Mouse (Mus musculus): ENCODE measurements around the gene Yrdc.

Gene Yrdc

GRCm38 (mm10) chr4:124850933-124851658, 617 bp downstream of the Yrdc start, which contains the start of gene 1110065P20Rik:
TSS of gene 1110065P20Rik (minus strand) at chr4:124851196.
- peak; percentile 68 to 70 for DNase-seq (ENCODE audit: low spot score in 2 of 2)

DNA sequence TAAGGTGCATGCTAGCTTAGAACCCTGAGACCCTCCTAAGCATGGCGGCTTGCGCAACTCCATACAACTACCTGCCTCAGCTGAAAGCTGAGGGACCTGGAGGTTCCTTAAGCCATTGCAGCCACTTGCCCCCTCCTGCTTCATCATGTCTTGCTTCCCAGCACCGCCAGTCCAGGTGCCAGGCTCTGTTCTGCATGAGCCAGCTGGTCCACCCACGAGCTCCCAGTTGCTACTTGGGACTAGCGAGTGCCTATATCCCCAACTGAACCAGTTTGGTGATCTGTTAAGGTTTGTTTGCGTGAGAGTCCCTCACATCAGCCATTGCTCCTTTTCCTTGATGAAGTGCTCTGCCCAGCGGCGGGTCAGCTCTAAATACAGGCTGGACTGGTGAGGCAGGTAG, 5.8 kb downstream of the Yrdc start:
- no peak for DNase-seq (ENCODE audit: low spot score in 2 of 2)

DNA sequence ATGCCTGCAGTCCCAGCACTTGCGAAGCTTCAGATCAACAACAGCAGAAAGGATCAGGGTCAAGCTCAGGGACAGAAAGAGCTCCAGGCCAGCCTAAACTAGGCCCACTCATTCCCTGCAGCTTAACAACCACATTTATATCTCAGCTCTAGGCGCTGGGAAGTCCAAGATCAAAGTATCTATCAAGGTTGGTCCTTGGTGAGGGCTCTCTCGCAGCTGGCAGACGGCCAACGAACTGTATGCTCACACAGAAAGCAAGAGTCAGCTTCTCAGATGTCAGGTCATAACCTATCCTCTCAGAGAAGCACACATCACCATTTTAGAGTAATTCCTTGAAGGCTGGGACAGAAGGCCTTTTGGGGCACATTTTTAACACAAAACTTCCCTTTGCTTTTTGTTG, 7.9 kb downstream of the Yrdc start:
- DNase-seq (ENCODE audit: low spot score in 2 of 2), result no peak

DNA sequence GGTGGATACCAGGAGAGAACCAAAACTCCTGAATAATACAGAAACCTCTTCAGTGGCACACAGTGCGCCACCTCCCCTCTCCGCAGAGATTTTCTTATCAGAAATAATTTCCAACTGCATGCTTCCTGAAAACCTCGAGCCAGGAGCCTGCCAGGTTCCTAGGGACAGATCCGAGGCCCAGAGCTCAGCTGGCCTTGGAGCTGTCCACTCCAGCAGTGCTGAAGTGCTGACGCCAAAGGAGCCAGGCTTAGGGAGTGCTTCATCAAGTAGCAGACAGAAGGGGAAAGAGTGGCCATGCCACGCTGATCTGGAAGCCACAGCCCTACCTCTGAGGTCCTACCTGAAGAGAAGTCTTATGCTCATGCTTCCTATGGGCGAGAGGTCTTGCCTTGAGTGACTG, 10.0 kb downstream of the Yrdc start:
- DNase-seq (ENCODE audit: low spot score in 2 of 2), result peak in 1 of 2 experiments; percentile 31

GRCm38 (mm10) chr4:124861283-124862188, 11.1 kb downstream of the Yrdc start, which contains the start of gene Maneal:
TSS of gene Maneal (minus strand) at chr4:124862171.
- no peak for DNase-seq (ENCODE audit: low spot score in 2 of 2)

- no peak for DNase-seq (ENCODE audit: low spot score in 2 of 2)
Measured at GRCm38 (mm10) chr4:124872719-124873118, 22.2 kb downstream of the Yrdc start.

DNA sequence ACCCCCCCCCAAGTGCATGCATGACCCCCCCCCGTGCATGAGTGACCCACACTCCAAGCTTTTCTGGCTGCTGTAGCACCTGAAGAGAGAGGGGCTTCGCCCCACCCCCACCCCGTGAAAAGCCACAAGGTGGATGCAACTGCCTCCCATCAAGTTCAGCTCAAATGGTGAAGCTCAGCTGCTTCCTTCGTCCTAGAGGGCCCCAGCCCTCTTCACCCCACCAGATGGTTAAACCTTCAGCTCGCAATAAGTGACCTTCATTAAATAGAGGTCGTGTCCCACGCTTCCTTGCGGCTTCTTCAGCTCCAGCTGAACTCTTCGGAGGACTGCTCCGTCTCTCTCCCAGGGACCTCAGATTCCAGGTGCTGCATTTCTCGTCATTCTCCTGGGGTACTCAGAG, 30.1 kb downstream of the Yrdc start, which contains the start of gene Epha10:
TSS of gene Epha10 (plus strand) at position 301 of the 400 bp plus-strand sequence.
- DNase-seq (ENCODE audit: low spot score in 2 of 2), result no peak

GRCm38 (mm10) chr4:124881341-124881908, 30.9 kb downstream of the Yrdc start:
- no peak for DNase-seq (ENCODE audit: low spot score in 2 of 2)

GRCm38 (mm10) chr4:124882151-124882729, 31.8 kb downstream of the Yrdc start:
- no peak for DNase-seq (ENCODE audit: low spot score in 2 of 2)

- no peak for DNase-seq (ENCODE audit: low spot score in 2 of 2)
Measured at GRCm38 (mm10) chr4:124888702-124889101, 38.2 kb downstream of the Yrdc start.

DNA sequence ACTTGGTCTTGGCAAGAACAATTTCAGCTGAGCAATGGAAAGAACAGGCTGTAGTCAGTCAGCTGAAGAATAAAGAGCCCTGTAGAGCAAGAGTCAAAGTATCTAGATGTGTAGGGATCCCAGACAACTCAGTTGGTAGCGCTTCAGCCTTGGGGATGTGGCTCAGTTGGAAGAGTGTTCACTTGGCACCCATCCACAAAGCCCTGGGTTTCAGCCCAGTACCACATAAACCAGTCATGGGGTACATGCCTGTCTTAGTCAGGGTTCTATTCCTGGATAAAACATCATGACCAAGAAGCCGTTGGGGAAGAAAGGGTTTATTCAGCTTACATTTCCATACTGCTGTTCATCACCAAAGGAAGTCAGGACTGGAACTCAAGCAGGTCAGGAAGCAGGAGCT, 39.5 kb downstream of the Yrdc start:
- DNase-seq (ENCODE audit: low spot score in 2 of 2), result no peak

GRCm38 (mm10) chr4:124890831-124891230, 40.4 kb downstream of the Yrdc start:
- no peak for DNase-seq (ENCODE audit: low spot score in 2 of 2)

- DNase-seq (ENCODE audit: low spot score in 2 of 2), result no peak
Measured at GRCm38 (mm10) chr4:124893769-124894168, 43.3 kb downstream of the Yrdc start.

GRCm38 (mm10) chr4:124894508-124895428, 44.3 kb downstream of the Yrdc start:
- no peak for DNase-seq (ENCODE audit: low spot score in 2 of 2)

DNA sequence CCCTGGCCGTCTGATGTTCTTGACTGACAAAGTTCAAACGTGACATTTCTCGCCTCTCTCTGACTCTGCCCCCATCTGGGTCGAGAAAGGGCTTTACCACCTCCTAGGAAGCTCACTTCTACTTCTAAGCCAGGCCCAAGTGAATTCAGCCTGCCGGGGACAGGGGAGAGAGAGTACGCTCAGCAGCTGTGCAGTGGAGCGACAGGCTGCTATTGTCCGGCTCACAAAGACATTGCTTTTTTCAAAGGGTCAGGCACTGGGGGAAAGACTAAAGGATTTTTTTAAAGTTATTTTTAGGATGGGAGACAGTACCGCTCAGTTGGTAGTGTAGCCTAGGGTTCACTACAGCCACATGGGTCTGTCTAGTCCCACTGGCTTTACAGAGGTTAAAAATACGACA, 47.9 kb downstream of the Yrdc start:
- no peak for DNase-seq (ENCODE audit: low spot score in 2 of 2)

- DNase-seq (ENCODE audit: low spot score in 2 of 2), result no peak
Measured at GRCm38 (mm10) chr4:124899906-124900305, 49.4 kb downstream of the Yrdc start.

All from heart, adult 9 months (tissue).